In genomic region chr11:61441670-61442069, GRCm38 (mm10) we compare ENCODE assay signal across 24 mouse cellular contexts. TPM values are rescaled to one million over a fixed set of nuclear protein-coding genes. Genes with fewer than 3 reads are reported as not detected.
DNase-seq lines count a peak whose midpoint lies in the region; ATAC-seq and TF ChIP-seq lines count a peak whose summit lies in the region.
"Had no signal": no experiment of that assay in that cellular context is flagged by ENCODE, and none has a peak within 500 bp of the region (broad histone marks: within the 10 kb centered on the region; RNA-seq: fewer than 3 reads in every experiment).

No protein-coding gene starts in this region.

- no peak overlapping the region for H3K4me2 ChIP-seq in forebrain, embryonic 11.5 days (ENCODE audit: low read depth, low read length, severe bottlenecking)
- H3K4me2 ChIP-seq: embryonic facial prominence, embryonic 12.5 days; forebrain, embryonic 12.5 days; heart, embryonic 15.5 days; hindbrain, embryonic 13.5 days had no signal

- no peak for ATAC-seq in forebrain, embryonic 11.5 days (replicated peaks; ENCODE audit: low FRiP score)
- ATAC-seq: forebrain, embryonic 16.5 days; hindbrain, postnatal 0 days had no signal

- no peaks in the 10 kb centered on the region for H3K4me1 ChIP-seq in forebrain, embryonic 11.5 days (replicated peaks; ENCODE audit: control insufficient read depth, insufficient read depth, low read length)
- H3K4me1 ChIP-seq: heart, embryonic 15.5 days; hindbrain, embryonic 13.5 days had no signal

- no peaks in the 10 kb centered on the region for H3K27me3 ChIP-seq in forebrain, embryonic 11.5 days (ENCODE audit: control insufficient read depth, insufficient read depth, low read length)
- H3K27me3 ChIP-seq: embryonic facial prominence, embryonic 12.5 days; forebrain, embryonic 12.5 days; heart, embryonic 15.5 days; hindbrain, embryonic 13.5 days had no signal

- no peak overlapping the region for H3K9ac ChIP-seq in forebrain, embryonic 11.5 days (ENCODE audit: low read length)
- H3K9ac ChIP-seq: embryonic facial prominence, embryonic 12.5 days; forebrain, embryonic 12.5 days; heart, embryonic 15.5 days; hindbrain, embryonic 13.5 days had no signal

- no peaks in the 10 kb centered on the region for H3K36me3 ChIP-seq in forebrain, embryonic 11.5 days (ENCODE audit: control insufficient read depth, insufficient read depth, low read length)
- H3K36me3 ChIP-seq: embryonic facial prominence, embryonic 12.5 days; forebrain, embryonic 12.5 days; heart, embryonic 10.5 days; heart, embryonic 15.5 days; hindbrain, embryonic 13.5 days had no signal

- DNase-seq in frontal cortex, postnatal 36 days (ENCODE audit: low spot score in 2 of 2), result peak; percentile 62 to 72
- DNase-seq in frontal cortex, postnatal 25 days (ENCODE audit: low spot score in 2 of 2), result no peak
- DNase-seq in left cerebral cortex, adult 2 months (ENCODE audit: extremely low spot score in 1 of 2, low spot score in 2 of 2), result peak; percentile 49 to 56
- DNase-seq in left cerebral cortex, postnatal 14 days (ENCODE audit: low spot score in 2 of 2), result no peak
- peak; percentile 61 to 70 for DNase-seq in right cerebral cortex, adult 2 months (ENCODE audit: low spot score in 2 of 2)
- no peak for DNase-seq in right cerebral cortex, postnatal 4 days
- peak; percentile 75 for DNase-seq in telencephalon, adult 2 months (ENCODE audit: low read depth, low spot score)
- DNase-seq in forebrain, embryonic 11.5 days (ENCODE audit: low spot score), result no peak
- DNase-seq: adrenal gland, adult 8-10 months; adrenal gland, postnatal 36 days; cerebellum, adult 11 months; cerebellum, postnatal 10 days; gastrocnemius, postnatal 10 days; heart, adult 18-20 months; heart, postnatal 14 days had no signal

- TF ChIP-seq CTCF in left cerebral cortex, adult 2 months (IDR thresholded peaks at IDR 0.05), result no peak; the same call in 1 of the 2 replicates

- intact Hi-C loops in left cerebral cortex, adult 2 months (cut with DNase I), result no loop called here
- intact Hi-C loops in left cerebral cortex, postnatal 14 days (cut with DNase I), result no loop called here

- H3K27ac ChIP-seq in left cerebral cortex, adult 2 months, result peak overlapping the region; percentile 85
- H3K27ac ChIP-seq in forebrain, embryonic 11.5 days (ENCODE audit: low read depth, low read length), result no peak overlapping the region
- H3K27ac ChIP-seq: embryonic facial prominence, embryonic 12.5 days; forebrain, embryonic 12.5 days; heart, embryonic 10.5 days; heart, embryonic 15.5 days; hindbrain, embryonic 13.5 days; hindbrain, postnatal 0 days had no signal

- H3K9me3 ChIP-seq in forebrain, embryonic 11.5 days (ENCODE audit: control insufficient read depth, low read length), result no peaks in the 10 kb centered on the region
- H3K9me3 ChIP-seq: embryonic facial prominence, embryonic 12.5 days; forebrain, embryonic 12.5 days; heart, embryonic 10.5 days; heart, embryonic 15.5 days; hindbrain, embryonic 13.5 days had no signal

- H3K4me3 ChIP-seq in left cerebral cortex, adult 2 months, result no peak overlapping the region
- no peak overlapping the region for H3K4me3 ChIP-seq in forebrain, embryonic 11.5 days (ENCODE audit: low read depth, low read length)
- H3K4me3 ChIP-seq: embryonic facial prominence, embryonic 12.5 days; forebrain, embryonic 12.5 days; heart, embryonic 10.5 days; heart, embryonic 15.5 days; hindbrain, embryonic 13.5 days had no signal

- WGBS in forebrain, embryonic 11.5 days, result 82% methylated on average over 7 of the region's 7 CpGs

RNA-seq across cellular contexts. Expression of gene Rnf112, which starts 12.3 kb away (rescaled TPM):
- total RNA-seq in left cerebral cortex, adult 2 months (2021), result 100 to 1,000 TPM; 328 to 336 TPM
- total RNA-seq in left cerebral cortex, postnatal 14 days (2021), result 100 to 1,000 TPM; 275 to 322 TPM
- polyA plus RNA-seq in forebrain, embryonic 11.5 days (2014; fragmentation: Nextera tagmentation; extraction: Ambion mirVana), result 1.3 TPM in 2 replicates
- total RNA-seq: common myeloid progenitor, adult 5-6 weeks; hematopoietic stem cell, adult 5-6 weeks had no signal

RNA-seq across cellular contexts. Expression of gene Mfap4, which starts 43.6 kb away (rescaled TPM):
- 1 to 10 TPM; 2.5 to 2.7 TPM for total RNA-seq in left cerebral cortex, adult 2 months (2021)
- total RNA-seq in left cerebral cortex, postnatal 14 days (2021), result 10 to 100 TPM; 11.1 to 11.6 TPM
- 66.1 and 71.9 TPM in 2 replicates for polyA plus RNA-seq in forebrain, embryonic 11.5 days (2014; fragmentation: Nextera tagmentation; extraction: Ambion mirVana)
- total RNA-seq: common myeloid progenitor, adult 5-6 weeks; hematopoietic stem cell, adult 5-6 weeks had no signal

RNA-seq across cellular contexts. Expression of gene Mapk7, which starts 52.5 kb away (rescaled TPM):
- total RNA-seq in left cerebral cortex, adult 2 months (2021), result 10 to 100 TPM; 19.8 to 20.3 TPM
- 10 to 100 TPM; 30.5 to 32.4 TPM for total RNA-seq in left cerebral cortex, postnatal 14 days (2021)
- 80.1 and 81.6 TPM in 2 replicates for polyA plus RNA-seq in forebrain, embryonic 11.5 days (2014; fragmentation: Nextera tagmentation; extraction: Ambion mirVana)

Comparison
In these comparisons a context has a peak if more than half of its experiments do, and no peak if none do; other contexts are left out.
1. DNase-seq: peak in frontal cortex, postnatal 36 days (2 of 2), left cerebral cortex, adult 2 months (2 of 2), right cerebral cortex, adult 2 months (2 of 2) and telencephalon, adult 2 months (single experiment); none in frontal cortex, postnatal 25 days (0 of 2), left cerebral cortex, postnatal 14 days (0 of 2), right cerebral cortex, postnatal 4 days (single experiment) and forebrain, embryonic 11.5 days (single experiment).